Mouse (Mus musculus) brain, embryonic 18.5 days (tissue): ENCODE data around the gene 5330417C22Rik.
"Not testable (repeated sequence)": the region's sequence is repeated elsewhere in the genome, so short reads cannot be mapped to it uniquely, and the experiment has no call there.

Source experiments
- DNase-seq: peaks from one replicate; pipeline ENCODE4 v3.0.0-alpha.2; 2012; ENCODE audit warnings: low read depth, low spot score

The 5330417C22Rik gene

GRCm38 (mm10) chr3:108536517-108537260, at the start of gene 5330417C22Rik:
TSS of gene 5330417C22Rik (minus strand) at chr3:108536536.
- DNase-seq, result peak; percentile 79

- no peak for DNase-seq
Measured at GRCm38 (mm10) chr3:108584580-108584979, 48.2 kb upstream of the 5330417C22Rik start.

- no peak for DNase-seq
Measured at GRCm38 (mm10) chr3:108574018-108574417, 37.7 kb upstream of the 5330417C22Rik start.

- DNase-seq, result no peak
Measured at GRCm38 (mm10) chr3:108572309-108573010, 36.1 kb upstream of the 5330417C22Rik start.

GRCm38 (mm10) chr3:108571443-108572294, 35.3 kb upstream of the 5330417C22Rik start, which contains the start of gene Taf13:
TSS of gene Taf13 (plus strand) at chr3:108571698.
- DNase-seq, result peak; percentile 94

- no peak for DNase-seq
Measured at GRCm38 (mm10) chr3:108570813-108571212, 34.5 kb upstream of the 5330417C22Rik start.

GRCm38 (mm10) chr3:108569636-108570035, 33.3 kb upstream of the 5330417C22Rik start:
- DNase-seq, result not testable (repeated sequence)

GRCm38 (mm10) chr3:108567990-108568877, 31.9 kb upstream of the 5330417C22Rik start:
- DNase-seq, result no peak

- peak; percentile 69 for DNase-seq
Measured at GRCm38 (mm10) chr3:108563309-108563708, 27.0 kb upstream of the 5330417C22Rik start.

GRCm38 (mm10) chr3:108562777-108563271, 26.5 kb upstream of the 5330417C22Rik start:
- DNase-seq, result no peak

GRCm38 (mm10) chr3:108562133-108562730, 25.9 kb upstream of the 5330417C22Rik start, which contains the start of gene Tmem167b:
TSS of gene Tmem167b (minus strand) at chr3:108562466.
- DNase-seq, result peak; percentile 97

- DNase-seq, result no peak
Measured at GRCm38 (mm10) chr3:108557888-108558287, 21.6 kb upstream of the 5330417C22Rik start.

GRCm38 (mm10) chr3:108554587-108555312, 18.4 kb upstream of the 5330417C22Rik start:
- DNase-seq, result peak; percentile 91

GRCm38 (mm10) chr3:108554111-108554561, 17.8 kb upstream of the 5330417C22Rik start:
- DNase-seq, result no peak

- DNase-seq, result no peak
Measured at GRCm38 (mm10) chr3:108542299-108542698, 6.0 kb upstream of the 5330417C22Rik start.

- peak; percentile 78 for DNase-seq
Measured at GRCm38 (mm10) chr3:108537303-108537702, 967 bp upstream of the 5330417C22Rik start.

- no peak for DNase-seq
Measured at GRCm38 (mm10) chr3:108535896-108536516, 330 bp downstream of the 5330417C22Rik start.

GRCm38 (mm10) chr3:108533951-108534350, 2.4 kb downstream of the 5330417C22Rik start, which contains the start of gene 1700013F07Rik:
TSS of gene 1700013F07Rik (plus strand) at chr3:108534150.
- DNase-seq, result no peak
